Mouse (Mus musculus) cerebral cortex, adult 2 months (tissue): Measurements from ENCODE around the gene Rexo4.

Source experiments
- WGBS: fragments of 180-500 bp; shearing (Covaris S2); methylation state at CpG from one replicate; pipeline ENCODE4 v1.1.7; 2018; 5-methylcytosine and 5-hydroxymethylcytosine counted together

Gene Rexo4

DNA sequence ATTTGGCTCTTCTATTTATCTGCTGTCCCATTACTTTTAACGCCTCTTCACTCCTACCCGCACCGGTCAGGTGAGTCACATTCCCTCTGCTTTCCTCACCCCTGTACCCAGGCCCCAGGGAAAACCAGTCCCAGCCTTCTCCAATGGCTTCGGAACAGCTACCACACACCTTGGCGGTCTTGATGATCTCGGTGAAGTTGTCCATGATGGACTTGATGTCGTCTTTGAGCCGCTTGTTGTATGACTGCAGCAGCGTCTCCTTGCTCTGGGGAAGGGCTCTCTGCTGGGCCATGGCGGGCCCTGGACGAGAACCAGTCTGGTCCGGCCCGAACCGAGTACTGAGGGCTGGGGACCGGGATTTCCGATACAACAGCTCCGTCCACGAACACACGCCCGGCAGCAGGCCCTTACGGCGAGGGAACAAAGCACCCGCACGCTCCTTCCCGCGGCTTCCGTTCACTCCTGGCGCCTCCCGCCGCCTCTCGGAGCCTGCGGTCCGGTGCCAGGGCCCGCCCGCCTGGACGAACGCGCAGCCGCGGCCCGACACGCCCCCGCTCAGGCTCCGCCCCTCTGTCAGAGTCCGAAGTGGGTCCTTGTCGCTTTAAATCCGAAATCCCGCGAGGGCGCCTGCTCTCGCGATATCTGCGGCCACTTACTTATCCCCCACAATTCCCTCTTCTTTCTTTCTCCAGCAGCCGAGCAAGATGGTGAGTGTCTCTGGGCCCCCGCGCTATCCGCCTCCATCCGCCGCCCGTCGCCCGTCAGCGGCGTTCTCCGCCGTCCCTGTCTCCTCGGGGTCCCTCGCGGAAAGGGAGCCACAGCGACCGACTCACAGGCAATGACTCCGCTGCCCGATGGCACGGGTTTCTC, 53.8 kb downstream of the Rexo4 start, which contains the start of the genes Med22 and Rpl7a:
TSS of gene Med22 (minus strand) at position 554 of the 870 bp plus-strand sequence.
TSS of gene Rpl7a (plus strand) at position 641 of the 870 bp plus-strand sequence.
- WGBS: under 1% methylated on average over 74 of the region's 74 CpGs

DNA sequence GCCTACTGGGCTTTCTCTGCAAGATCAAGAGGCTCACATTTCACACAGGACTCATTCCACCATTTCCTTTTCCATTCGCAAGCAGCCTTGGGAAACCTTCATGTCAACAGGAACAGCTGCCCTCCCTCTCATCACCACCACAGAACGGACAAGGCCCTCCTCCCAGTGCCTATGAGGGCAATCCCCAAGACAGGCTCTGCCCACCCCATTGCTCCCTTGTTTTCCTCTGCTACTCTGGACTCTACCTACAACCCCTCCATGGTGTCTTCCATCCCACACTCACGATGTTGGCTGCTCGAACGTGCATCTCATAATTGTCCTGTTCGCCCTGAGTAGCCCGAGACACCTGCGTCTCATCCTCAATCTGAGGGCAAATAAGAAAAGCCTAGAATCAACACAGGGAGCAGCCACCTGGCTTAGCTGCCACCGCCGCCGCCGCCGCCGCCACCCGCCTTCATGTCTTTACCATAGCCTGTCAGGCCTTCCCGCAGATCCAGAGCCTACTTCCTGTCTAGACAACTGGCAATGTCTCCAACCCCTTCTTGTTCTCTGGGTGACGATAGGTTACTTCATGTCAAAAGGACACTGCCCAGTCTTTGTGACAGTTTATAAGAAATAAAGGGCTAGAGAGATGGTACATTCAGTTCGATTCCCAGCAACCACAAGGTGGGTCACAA, 55.3 kb downstream of the Rexo4 start:
- 76% methylated on average over 18 of the region's 18 CpGs for WGBS

DNA sequence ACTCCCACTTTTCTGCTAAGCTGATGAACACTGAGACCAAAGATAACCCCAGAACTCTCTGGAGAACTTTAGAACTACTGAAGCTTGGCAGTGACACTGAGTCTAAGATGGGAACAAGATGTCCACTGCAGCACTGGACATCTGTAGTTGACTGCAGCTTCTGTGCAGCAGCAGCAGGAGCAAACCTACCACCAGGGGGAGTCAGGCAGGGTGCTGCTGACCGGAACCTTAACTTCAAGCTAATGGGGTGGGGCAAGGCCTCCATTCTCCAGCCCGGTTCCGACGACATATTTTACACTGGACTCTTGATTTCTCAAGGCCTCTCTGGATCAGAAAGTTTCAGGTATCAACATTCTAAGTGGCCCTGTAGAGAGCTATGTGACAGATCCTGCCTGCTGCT, 57.1 kb downstream of the Rexo4 start:
- WGBS: 33% methylated on average over 4 of the region's 4 CpGs

DNA sequence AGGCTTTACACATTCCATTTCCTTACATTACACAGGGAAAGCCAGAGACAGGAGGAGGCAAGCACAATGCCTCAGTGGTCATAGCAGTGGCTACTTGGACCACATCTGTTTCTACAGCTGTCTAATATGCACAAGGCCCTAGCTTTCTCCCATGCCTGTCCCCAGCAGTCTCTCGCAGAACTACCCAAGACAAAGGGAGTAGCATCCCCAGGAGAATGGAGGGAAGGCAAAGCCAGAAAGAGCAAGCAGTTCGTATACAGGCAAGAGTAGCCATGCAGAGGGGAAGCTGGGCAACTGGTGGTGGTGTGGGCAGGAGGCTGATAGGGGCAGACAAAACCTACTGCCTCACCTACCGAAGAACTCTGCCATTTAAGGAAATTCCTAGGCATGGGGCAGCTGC, 57.8 kb downstream of the Rexo4 start:
- WGBS: 91% methylated on average over 3 of the region's 3 CpGs

DNA sequence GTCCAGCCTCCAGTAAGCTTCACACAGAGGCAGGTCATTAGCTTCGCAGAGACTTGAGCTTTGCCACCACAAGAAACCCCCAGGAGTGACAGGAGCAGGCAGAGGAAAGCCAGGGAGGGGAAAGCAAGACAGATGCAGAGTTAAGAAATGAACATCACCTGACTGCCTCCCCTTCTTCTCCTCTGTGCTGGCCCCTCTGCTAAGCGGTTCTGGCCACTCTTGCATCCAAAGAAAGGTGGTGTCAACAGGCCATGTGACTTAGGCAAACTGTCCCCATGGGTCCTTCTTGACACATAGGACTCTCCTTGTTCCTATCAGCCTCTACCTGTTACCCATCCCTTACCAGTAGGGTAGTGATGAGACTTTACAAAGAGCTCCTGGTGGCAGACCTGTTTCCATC, 58.2 kb downstream of the Rexo4 start:
- 94% methylated on average over 2 of the region's 2 CpGs for WGBS
